Mouse (Mus musculus): Measurements from ENCODE around the gene Gnaq.

Gene Gnaq

DNA sequence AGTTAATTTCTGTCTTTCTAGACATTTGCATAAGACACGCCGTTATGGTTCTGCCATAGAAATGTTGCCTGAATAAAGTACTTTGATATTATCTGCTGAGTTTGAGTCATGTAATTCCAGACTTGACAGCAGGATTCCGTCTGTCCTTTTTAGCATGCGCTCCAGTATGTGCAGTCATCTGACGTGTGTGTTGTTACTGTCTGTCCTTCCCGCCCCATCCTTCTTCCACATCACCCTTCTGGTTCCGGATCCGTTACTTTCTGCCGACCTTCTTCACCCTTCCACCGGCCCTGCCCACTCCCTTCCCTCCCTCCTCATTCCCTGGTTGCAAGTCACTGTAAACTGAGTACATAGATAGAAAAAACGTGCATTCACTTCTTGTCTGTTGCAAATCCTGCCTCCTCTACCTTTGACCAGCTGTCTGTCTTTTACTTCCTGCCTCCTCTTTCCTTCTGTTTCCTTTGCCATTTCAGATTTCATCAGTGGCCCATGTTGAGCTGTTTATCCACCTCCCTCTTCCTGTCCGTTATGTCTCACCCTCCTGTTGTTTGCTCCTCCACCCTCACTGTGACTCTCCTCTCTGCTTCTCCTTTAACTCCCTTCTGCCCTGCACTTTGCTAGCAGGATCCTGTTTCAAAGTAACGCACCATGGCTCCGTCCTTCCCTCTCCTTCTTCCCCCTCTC, 185.6 kb downstream of the Gnaq start:
- no peak for DNase-seq (ENCODE audit: low read depth, low spot score)

DNA sequence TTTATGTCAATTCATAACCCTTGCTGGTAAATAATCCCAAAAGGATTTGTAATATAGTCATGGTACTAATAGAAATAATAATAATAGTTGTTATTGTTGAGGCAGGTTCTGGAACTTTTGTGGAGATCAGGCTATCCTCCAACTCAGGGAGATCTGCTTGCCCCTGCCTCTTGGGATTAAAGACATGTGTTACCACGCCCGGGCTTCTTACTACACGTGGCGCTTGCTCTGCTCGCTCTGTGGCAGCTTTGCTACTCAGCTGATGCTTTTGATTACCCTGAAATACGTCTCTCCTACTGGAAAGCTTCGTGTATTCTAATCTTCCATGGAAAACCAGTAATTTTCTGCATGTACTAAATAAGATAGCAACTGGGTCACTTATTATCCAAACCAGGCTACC, 187.4 kb downstream of the Gnaq start:
- no peak for DNase-seq (ENCODE audit: low read depth, low spot score)

DNA sequence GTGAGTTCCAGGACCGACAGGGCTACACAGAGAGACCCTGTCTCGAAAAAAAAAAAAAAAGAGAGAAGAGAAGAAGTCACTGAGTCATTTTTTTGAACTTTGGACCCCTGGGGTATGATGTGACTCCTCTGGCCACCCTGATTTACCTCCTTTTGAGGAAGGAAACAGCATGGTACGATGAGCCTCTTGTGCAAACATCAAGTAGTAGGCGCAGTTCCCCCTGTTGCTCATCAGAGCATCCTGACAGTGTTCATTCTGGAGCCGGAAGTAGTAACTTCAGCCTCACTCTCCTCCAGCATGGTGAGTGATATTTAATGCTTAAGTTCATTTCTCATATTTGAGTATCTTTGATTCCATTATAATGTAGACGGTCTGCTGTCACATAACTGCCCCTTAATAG, 190.4 kb downstream of the Gnaq start:
- DNase-seq (ENCODE audit: low read depth, low spot score): no peak

DNA sequence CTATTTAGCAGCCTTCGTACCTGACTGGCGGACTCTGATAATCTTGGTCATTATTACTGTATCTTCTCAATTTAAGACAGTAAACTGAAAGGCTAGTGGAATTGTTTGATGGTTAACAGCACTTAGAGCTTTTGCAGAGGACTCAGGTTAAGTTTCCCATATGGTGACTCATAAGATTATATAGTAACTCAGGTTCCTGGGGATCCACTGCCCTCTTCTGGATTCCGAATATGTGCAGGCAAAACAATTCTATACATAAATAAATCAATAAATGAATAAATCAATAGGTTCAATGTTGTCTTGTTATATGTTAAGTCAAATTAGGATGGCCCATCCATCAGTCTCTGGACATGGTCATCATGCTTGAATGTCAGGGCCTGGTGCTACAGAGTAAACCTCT, 191.6 kb downstream of the Gnaq start:
- no peak for DNase-seq (ENCODE audit: low read depth, low spot score)

DNA sequence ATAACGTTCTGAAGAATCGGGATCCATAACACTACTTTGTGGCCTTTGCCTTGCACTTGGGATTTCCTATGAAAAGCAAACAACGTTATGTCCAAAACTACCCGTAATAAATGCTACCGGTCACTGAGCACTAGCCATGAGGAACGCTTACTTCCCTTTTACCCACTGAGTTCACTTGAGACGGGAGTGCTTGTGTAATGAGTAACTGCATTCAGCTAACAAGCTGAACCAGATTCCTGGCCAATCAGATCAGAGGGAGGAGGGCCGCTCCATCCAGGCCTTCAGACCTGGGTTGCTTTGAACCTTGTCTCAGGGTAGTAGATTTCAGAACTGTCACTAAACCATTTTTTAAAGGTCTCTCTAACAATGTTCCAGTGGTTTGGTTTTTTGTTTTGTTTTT, 193.3 kb downstream of the Gnaq start:
- no peak for DNase-seq (ENCODE audit: low read depth, low spot score)

DNA sequence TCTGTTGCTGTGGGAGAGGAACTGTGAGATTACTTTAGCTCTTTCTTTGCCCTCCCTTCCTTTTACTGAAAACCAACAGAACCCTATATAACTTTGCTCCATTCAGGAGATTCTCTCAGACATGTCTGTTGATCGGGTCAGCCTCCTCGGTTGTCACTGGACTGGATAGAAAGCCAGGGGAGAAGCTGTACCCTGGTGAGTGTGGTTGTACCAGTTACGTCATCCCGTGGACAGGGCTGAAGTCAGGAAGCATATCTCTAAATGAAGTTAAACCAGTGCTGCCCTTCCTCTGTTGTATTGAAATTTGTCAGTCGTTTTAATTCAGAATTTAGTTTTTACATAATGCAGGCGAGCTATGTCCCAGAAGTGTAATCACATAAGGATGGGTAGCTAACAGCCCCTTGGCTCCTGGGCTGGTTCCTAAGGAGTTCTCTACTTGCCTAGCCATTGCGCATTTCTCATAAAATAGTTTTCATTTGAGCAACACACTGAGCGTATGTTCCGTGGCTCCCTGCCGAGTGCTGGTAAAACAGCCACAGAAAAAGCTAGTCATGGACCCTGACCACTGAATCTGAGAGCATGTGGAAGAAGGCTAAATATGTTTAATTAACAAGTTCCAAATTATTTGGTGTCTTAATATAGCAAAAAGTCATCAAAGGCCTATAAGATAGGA, 194.9 kb downstream of the Gnaq start:
- no peak for DNase-seq (ENCODE audit: low read depth, low spot score)

DNA sequence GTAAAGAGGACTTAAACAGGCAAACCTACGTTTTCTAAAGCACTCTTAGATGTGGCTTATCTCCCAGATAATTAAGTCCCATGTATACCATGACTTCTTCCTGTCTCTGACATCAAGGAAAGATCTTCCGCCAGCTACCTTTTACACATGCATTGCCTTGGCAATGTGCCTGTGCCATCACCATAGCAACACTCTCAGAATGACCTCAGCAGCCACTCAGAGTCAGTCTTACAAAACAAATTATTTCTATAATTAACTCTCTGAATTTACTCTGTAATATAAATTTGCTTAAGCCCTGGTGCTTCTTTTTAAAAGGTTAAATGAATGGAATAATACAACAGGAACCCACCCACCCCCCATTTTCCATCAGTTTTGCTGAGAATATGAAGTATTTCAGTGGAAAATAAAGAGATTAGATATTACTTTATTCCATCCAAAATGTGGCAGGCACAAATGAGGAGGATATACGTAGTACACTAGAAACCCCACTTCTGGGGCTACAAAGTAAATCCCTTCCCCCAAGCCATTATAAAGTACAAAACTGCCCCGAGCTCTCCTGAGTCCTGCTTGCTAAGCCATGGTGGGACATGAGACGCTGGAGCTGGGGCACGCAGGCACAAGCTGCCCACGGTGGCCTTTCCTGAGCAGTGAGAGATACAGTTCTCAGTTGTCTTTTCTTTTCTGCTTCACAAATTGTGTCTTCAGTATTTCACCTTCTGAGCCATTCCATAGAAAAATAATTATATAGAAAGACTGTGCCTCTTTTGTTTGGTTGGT, 195.6 kb downstream of the Gnaq start:
- DNase-seq (ENCODE audit: low read depth, low spot score): peak; percentile 13

DNA sequence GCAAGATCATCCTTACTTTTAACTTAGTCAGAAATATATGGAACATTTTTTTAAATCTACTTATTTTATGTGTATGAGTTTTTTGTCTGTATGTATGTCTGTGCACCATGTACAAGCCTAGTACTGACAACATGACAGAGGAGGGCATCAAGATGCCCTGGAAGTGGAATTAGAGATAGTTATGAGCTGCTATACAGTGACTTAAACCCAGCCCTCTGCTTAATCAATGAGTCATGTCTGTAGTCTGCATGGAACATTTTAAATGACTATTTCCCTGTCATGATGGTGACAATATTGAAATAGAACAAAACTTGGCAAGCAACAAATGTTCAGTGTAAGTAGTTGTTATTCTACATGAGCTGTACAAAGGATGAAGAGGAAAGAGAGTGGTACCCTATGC, 196.4 kb downstream of the Gnaq start:
- DNase-seq (ENCODE audit: low read depth, low spot score): no peak

DNA sequence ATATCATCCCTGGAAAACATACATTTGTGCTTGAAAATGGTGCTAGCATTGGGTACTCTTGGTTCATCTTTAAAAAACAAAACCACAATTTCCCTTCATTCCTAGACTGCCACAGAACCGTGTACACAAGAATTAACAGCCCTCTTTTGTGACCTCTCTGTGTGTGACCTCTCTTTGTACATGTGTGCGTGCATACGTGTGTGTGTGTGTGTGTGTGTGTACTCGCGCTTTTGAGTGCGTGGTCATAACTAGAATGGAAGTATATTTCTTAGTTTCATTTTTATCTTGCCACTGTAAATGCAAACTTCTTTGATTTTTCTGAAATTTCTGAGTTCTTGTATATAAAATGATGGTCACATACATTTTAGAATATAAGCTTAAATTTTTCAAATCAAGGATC, 197.0 kb downstream of the Gnaq start:
- no peak for DNase-seq (ENCODE audit: low read depth, low spot score)

DNA sequence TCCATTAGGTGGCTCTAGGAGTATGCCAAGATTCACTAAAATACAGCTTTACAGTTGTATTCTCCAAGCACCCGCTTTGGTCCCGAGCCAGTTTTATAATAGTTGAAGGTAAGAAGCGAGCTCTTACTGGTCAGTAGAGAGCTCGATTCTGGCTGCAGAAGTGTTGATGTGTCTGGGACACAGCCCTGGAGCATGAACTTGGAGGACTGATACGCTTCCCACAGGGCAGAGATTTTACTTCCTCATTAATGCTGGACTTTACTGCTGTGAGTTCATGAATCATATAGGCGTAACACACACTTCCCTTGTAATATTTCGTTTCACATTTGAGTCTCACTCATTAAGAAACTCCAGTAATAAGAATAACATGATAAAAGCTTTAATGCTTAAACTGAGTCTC, 197.5 kb downstream of the Gnaq start:
- no peak for DNase-seq (ENCODE audit: low read depth, low spot score)

DNA sequence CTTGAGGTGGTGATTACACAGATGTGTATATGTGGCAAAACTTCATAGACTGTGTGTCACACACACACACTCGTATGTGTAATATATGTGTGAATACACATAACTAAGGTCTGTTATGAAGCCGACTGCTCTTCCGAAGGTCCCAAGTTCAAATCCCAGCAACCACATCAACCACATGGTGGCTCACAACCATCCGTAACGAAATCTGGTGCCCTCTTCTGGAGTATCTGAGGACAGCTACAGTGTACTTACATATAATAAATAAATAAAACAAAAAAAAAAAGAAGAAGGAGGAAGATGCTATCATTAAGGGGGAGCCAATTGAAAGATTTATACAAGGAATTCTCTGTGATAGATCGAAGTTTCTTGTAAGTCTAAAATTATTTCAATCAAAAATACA, 198.4 kb downstream of the Gnaq start:
- no peak for DNase-seq (ENCODE audit: low read depth, low spot score)

DNA sequence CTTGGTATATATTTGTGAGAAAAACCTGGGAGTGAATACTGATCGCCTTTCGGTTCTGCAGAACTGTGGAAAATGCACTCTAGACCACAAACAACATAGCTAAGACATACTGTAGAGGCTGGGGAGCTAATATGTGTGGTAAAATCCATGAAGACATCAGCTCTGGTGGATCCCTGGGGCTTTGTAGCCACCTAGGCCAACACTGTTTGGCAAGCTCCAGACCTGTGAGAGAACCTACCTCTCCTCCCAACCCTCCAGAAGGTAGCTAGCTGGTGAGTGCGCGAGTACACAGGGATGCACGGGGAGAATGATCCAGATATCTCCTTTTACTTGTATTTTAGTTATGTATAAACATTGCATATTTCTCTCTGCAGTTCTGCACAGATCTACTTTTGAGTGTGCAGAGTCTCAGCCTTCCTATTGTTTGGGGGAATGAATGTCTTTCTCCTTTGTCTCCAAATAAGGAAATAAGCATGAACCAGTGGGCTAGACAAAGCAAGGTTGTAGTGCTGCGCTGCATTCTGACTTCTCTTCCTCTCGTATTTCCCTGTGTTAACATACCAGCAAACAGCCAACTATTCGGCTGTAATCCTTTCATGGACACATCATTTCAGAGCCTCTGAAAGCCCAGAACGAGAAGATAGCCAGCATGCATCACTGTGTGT, 205.4 kb downstream of the Gnaq start:
- no peak for DNase-seq (ENCODE audit: low read depth, low spot score)

DNA sequence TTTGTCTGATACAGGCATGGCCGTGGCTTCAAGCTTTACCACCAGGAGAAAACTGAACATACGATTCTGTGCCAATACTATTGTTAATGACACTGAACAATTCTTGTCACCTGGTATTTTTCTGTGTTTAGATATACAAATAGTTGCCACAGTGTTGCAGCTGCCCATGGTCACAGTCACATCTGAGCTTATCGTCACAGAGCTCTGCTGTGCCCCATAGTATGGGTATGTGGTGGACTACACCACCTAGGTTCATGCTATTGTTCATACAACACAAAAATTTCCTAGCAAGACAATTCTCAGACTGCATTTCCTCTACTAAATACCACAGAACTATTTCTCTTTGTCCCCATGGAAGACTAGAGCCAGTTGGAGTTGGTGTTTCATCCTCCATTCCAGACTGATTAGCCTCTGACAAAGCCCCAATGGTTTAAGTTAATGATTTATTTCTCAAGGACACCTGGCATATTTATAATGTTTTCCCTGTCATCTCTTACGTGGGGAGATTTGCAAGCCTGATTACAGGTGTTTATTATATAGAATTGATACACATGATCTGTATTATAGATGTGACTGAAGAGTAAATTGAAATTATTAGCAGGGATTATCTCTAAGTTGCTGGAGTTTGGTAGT, 207.4 kb downstream of the Gnaq start:
- no peak for DNase-seq (ENCODE audit: low read depth, low spot score)

DNA sequence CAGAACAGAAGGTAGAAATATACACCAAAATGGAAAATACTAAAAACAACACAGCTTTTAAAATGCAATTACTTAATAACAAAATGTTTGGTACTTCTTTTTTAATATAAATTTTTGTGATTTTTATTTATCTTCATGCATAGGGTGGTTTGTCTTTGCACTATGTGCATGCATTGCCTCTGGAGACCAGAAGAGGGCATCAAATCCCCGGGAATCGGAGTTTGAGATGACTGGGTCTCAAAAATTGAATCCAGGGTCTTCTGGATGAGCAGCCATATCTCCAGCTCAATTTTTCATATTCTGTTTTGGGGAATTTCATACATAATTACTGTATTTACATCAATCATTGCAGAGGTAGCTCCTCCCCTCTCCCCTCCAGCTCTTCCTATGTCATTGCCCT, 210.1 kb downstream of the Gnaq start:
- DNase-seq (ENCODE audit: low read depth, low spot score): no peak

DNA sequence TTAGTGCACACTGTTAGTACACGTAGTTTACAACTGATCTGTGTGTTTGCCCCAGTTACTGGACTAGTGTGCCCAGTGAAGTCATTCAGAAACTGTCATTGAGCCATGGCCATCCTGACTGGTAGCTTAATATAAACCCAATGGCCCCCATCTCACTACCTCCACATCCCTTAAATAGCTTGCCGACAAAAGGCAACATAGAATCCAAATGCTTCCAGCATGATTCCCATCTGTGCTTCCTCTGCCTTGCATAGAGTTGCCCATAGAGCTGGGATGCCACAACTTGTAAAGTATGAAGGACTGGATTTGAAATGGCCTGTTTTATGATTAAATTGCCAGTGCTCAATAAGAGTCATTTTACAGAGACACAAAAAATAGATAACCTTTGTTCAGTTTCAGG, 212.9 kb downstream of the Gnaq start:
- DNase-seq (ENCODE audit: low read depth, low spot score): no peak

DNA sequence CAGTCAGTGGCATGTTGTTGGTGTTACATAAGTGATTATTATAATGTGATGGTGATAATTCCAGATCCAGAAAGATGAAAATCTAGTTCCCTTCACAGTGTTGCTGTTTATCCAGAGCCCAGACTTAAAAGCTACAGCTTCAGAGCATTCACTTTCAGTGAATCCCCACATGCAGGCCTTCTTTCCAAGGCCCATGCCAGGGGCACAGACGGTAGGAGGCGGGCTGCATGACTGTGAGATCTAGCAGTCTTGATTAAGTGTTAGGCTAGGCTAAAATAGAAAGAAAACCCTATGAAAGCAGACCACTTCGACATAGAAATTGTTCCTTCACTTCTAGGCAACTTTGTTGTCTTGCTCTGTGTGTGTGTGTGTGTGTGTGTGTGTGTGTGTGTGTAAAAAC, 214.4 kb downstream of the Gnaq start:
- no peak for DNase-seq (ENCODE audit: low read depth, low spot score)

DNA sequence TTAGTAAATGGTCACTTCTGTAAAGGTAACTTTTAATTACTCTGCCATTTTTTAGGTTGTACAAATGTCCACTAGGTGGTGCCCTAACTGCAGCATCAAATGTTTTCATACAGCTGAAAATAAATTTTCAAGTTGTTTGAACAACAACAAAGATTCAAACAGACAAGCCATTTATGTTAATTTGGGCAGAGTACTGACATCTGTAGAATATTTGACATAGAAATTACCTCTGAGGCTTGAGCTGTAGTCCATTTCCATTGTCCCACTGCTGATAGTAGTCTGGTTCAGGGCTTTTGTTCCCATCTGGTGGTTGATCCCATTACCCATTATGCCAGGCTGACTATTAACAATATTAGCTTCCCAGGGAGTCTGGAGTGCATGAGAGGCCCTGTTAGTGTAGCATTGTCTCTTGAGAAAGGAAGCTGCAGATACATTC, 221.1 kb downstream of the Gnaq start:
- no peak for DNase-seq (ENCODE audit: low read depth, low spot score)

DNA sequence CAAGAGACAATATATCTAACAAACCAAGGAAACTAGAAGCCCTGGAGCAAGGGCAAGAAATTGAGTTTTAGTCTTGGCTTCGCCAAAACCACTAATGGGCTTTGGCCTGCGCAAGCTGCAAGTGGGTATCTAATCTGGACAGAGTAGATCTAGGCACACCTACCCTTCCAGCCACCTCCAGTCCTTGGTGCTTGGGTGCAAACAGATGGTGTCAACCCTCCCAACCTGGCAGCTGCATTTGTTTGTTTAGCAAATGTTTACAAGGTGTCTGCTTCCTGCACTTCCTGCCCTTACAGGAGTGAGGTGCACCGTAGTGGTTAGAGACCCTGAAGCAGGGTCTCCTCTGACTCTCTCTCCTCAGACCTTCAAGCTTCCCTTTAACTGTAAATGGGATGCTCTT, 225.5 kb downstream of the Gnaq start:
- DNase-seq (ENCODE audit: low read depth, low spot score): no peak

DNA sequence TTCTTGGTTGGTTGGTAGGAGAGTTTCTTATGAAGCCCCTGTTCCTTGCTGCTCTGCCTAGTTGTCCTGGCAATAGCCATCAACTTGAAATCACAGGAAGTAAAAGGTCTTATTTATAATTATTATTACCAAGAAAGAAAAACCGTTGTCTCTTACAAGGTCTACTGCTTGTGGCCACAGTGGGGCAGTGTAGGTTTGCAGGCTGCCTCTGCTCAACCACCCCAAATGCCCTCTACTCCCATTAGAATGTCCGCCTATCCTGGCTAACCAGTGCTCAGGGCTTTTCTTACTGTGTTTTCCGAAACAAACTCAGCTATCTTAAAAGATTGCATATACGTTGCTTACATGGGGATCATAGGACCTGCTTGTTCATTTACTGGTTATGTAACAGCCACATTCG, 226.3 kb downstream of the Gnaq start:
- no peak for DNase-seq (ENCODE audit: low read depth, low spot score)

DNA sequence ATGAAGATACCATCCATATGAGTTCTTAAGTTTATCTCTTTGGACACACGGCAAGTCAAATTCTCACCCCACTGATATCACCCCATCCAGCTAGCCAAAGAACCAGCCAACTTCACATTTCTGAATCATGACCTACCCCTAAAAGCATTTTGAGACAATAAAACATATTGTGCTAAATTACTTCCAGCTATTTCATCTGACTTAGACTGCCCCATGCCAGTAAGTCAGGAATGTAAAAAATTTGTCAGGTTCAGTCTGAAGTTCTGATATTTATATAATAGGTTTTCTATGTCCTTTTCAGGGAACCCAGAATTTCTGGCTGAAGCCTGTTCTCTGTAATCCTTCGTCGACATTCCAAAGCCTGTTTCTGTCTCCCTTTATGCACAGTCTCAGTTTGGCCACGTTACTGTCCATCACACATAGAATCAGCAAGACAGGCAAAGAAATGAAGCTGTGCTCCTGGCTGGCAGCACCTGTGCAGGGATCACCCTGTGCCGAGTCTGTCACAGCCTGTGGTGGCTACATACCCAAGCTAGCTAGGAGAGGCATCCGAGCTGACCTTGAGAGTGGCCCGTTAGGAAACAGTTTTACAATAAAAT, 233.9 kb downstream of the Gnaq start:
- no peak for DNase-seq (ENCODE audit: low read depth, low spot score)

DNA sequence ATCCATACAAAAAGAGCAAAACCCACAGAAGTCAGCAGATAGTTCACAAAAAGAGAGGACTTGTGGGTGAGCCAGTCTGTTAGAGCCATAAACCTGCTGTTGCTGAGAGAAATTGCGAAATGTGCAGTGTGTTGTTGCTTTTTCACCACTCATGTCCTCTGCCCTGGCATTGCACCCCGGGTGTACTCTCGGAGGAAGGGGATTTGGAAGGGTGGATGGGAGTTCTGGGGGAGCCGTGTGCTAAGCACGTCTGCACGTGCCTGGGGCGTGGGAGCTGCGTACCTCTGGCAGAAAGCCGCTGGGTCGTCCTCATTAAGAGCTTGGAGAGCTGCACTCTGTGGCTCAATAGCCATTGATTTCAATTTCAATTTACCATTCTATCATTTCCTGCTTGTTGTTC, 234.6 kb downstream of the Gnaq start:
- no peak for DNase-seq (ENCODE audit: low read depth, low spot score)

DNA sequence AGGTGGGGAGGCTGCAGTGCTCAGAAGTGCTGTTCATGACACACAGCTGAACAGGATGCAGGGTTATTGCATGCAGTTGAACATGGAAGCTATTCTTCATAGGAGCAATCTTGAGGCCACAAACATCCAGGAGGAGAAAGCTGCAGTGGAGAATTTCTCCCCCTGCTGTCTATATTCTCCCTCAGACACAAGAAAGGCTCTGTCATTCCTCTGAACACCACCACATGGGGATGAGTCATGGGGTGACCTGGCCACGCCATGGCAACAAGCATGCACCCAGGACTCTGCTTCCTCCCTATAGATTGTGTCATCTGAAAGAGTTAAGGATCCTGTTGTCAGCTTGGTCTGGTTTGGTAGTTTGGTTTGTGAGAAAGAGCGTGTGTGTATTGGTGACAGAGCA, 239.0 kb downstream of the Gnaq start:
- DNase-seq (ENCODE audit: low read depth, low spot score): no peak

Data from retina, postnatal 7 days (tissue).